Mouse (Mus musculus) mature B cell (primary cell): ENCODE data around the gene Lrrc29.
"Not testable (repeated sequence)": the region's sequence is repeated elsewhere in the genome, so short reads cannot be mapped to it uniquely, and the experiment has no call there.

Experiments
- in situ Hi-C: fragments of 300-500 bp; cut with MboI; formaldehyde crosslinking; loops from 2 replicates; pipeline ENCODE4 v1.14.3; 2019

Gene Lrrc29

GRCm38 (mm10) chr8:105309142-105309847, 16.8 kb downstream of the Lrrc29 start:
- in situ Hi-C loops, result no loop called here

GRCm38 (mm10) chr8:105308428-105308827, 17.6 kb downstream of the Lrrc29 start:
- in situ Hi-C loops, result no loop called here

GRCm38 (mm10) chr8:105307670-105308069, 18.4 kb downstream of the Lrrc29 start:
- in situ Hi-C loops, result no loop called here

GRCm38 (mm10) chr8:105306146-105306691, 19.9 kb downstream of the Lrrc29 start:
- in situ Hi-C loops, result no loop called here

GRCm38 (mm10) chr8:105305211-105306145, 20.6 kb downstream of the Lrrc29 start, which contains the start of gene Elmo3:
Gene Elmo3 (plus strand): TSS chr8:105305601.
- in situ Hi-C loops, result no loop called here

GRCm38 (mm10) chr8:105304325-105305210, 21.5 kb downstream of the Lrrc29 start:
- in situ Hi-C loops, result no loop called here

GRCm38 (mm10) chr8:105303874-105304273, 22.2 kb downstream of the Lrrc29 start:
- in situ Hi-C loops, result no loop called here

GRCm38 (mm10) chr8:105303396-105303795, 22.7 kb downstream of the Lrrc29 start:
- in situ Hi-C loops, result no loop called here

GRCm38 (mm10) chr8:105299962-105300361, 26.1 kb downstream of the Lrrc29 start:
- in situ Hi-C loops, result no loop called here

- in situ Hi-C loops, result no loop called here
Observed at GRCm38 (mm10) chr8:105298351-105299252, 27.5 kb downstream of the Lrrc29 start.

GRCm38 (mm10) chr8:105297511-105298192, 28.4 kb downstream of the Lrrc29 start, which contains the start of gene E2f4:
Gene E2f4 (plus strand): TSS chr8:105297663.
- in situ Hi-C loops, result no loop called here

GRCm38 (mm10) chr8:105295895-105296573, 30.0 kb downstream of the Lrrc29 start, which contains the start of gene Exoc3l:
Gene Exoc3l (minus strand): TSS chr8:105296101.
- in situ Hi-C loops, result no loop called here

GRCm38 (mm10) chr8:105295256-105295655, 30.8 kb downstream of the Lrrc29 start:
- in situ Hi-C loops, result no loop called here

- in situ Hi-C loops, result no loop called here
Observed at GRCm38 (mm10) chr8:105294776-105295175, 31.3 kb downstream of the Lrrc29 start.

GRCm38 (mm10) chr8:105293405-105293804, 32.7 kb downstream of the Lrrc29 start:
- in situ Hi-C loops, result no loop called here

- in situ Hi-C loops, result no loop called here
Observed at GRCm38 (mm10) chr8:105292471-105292870, 33.6 kb downstream of the Lrrc29 start.

- in situ Hi-C loops, result not testable (repeated sequence)
Observed at GRCm38 (mm10) chr8:105291802-105292201, 34.3 kb downstream of the Lrrc29 start.

GRCm38 (mm10) chr8:105291364-105291763, 34.7 kb downstream of the Lrrc29 start:
- in situ Hi-C loops, result not testable (repeated sequence)
